Mouse (Mus musculus): ENCODE results near the gene Ly6g6c.

Gene Ly6g6c

DNA sequence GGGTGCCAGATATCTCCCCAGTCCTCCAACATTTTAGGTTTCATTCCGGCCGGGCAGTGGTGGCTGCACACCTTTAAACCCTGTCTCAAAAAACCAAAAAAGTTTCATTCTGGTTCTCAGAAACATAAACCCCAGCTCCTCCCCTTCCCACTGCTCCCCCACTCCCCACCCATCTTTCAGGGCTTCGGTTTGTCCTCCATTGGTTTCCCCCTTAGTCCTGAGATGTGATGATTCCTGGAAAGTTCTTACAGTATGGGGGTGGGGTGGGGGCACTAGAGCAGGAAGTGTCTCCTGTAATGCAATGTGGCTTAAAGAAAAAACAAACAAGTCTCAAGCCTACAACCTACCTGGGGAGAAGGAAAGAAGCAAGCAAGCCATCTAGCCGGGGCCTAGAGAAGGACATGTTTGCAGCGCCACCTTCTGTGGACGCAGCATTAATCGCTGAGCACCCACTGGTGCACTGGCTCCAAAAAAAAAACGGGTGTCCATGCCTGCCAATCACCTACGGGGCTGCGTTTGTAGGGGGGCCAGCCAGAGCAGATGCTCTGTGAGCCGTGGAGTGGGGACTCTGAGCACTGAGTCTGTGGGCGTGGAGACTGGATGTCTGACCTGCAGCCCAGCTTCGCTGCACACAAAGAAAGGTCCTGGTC, 40.7 kb downstream of the Ly6g6c start:
- in situ Hi-C loops (cut with MboI, MseI) = no loop called here

DNA sequence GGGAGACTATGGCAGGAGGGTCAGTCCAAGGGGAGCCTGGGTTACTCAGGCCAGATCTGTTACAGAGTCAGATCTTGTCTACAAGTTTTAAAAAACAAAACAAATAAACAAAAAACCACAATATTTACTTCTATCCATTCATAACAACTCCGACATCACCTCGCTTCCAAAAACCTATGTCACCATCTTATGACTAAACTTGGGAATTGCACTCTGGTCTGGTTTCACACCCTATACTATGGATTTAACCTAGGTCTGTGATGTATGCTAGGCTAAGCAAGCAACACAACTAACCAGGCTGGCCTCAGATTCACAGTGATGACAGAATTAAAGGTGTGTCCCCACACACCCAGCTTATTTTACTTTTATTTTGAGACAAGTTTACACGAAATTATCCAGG, 41.3 kb downstream of the Ly6g6c start:
- in situ Hi-C loops (cut with MboI, MseI) = no loop called here

DNA sequence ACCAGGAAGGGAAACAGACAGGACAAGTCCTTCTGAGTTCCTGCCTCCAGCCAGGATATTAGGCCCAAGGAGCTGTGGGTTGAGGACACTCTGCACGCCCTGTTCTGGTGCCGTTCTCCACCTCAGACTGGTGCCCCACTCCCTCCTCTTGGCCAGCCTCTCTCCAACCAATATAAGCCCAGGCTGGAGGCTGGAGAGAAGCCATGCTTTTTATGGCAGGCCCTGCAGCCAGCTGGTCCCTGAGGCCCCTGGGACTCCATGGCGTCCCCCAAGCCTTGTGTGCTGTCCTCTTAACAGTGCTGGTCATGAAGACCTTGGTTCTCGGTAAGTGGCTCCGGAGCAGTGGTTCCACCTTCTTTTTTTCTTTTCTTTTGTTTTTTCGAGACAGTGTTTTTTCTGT, 42.9 kb downstream of the Ly6g6c start, which contains the start of gene Ly6g5c:
TSS of gene Ly6g5c (plus strand) at position 183 of the 400 bp plus-strand sequence.
- in situ Hi-C loops (cut with MboI, MseI) = no loop called here

DNA sequence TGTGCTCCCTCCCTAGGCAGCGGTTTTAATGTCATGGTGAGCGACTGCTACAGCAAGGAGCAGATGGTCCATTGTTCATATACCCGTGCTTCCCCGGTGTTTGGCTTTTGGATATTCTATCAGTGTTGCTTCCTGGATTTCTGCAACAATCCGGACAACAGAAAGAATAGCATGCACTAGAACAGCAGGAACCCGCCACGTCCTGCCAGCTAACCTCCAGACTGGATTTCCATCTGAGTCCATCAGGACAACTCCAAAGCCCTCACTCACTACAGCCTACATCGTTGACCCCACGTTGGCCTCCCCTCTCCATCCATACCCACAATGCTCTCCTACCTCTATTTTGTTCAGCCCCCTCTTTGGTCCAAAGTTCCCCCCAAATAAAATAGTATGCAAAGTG, 46.6 kb downstream of the Ly6g6c start:
- in situ Hi-C loops (cut with MboI, MseI) = no loop called here

DNA sequence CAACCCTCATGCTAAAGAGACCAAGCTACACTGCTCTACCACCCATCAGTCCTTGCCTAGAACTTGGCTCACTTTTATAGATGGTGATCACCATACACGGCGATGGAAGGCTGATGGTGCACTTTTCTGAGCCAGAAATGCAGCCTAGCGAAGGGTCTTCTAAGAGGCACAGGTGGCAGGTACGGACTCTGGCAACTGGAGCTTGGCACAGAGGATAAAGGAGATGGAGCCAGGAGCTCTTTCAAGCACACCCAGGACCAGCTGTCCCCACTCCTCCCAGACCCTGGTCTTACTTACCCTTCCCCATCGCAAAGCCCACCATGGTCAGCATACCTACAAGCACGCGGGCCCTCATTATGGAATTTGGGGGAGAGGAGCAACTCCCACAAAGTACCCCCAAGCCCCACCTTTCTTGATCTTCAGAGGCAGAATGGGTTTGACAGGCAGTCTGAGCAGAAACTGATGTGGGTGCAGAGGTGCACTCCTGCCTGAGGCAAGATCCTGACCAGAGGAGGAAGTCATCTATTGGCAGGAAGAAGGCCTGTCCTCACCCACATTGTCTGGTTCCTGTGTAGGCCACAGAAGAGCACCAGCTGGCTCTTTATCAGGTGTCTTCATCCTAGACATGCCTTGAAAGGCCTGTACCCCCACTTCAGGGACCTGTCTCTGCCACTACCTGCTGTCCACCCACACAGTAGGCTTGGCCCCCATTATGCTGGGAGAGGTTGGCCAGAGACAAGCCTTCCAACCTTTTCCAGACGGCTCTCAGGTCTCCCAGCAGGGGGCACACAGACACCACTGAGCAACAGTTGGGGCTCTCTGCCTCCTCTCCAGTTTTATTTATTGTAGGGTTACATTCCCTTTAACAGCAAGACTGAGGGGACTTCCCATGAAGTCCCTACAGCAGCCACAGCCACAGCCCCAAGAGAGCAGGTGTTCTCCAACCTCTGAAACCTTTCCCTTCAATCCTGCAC, 50.1 kb downstream of the Ly6g6c start, which contains the start of gene Ly6g5b:
TSS of gene Ly6g5b (minus strand) at position 383 of the 974 bp plus-strand sequence.
- in situ Hi-C loops (cut with MboI, MseI) = no loop called here
